Mouse (Mus musculus) myocyte (in vitro differentiated cells): ENCODE measurements around the gene Mettl22.

ENCODE experiments used
- MAX ChIP-seq: IDR thresholded peaks from one replicate; pipeline ENCODE4 v1.6.1; 2011; ENCODE audit warnings: low read depth, mild to moderate bottlenecking, control low read depth
- POLR2A ChIP-seq: IDR thresholded peaks from one replicate; pipeline ENCODE4 v1.6.1; 2011; ENCODE audit warnings: low read depth, mild to moderate bottlenecking, control low read depth, moderate library complexity; ENCODE audit not compliant: insufficient read length
- REST ChIP-seq: IDR thresholded peaks from one replicate; pipeline ENCODE4 v1.6.1; 2011; ENCODE audit warnings: mild to moderate bottlenecking, control low read depth, moderate library complexity; ENCODE audit not compliant: insufficient read depth, insufficient read length
- SRF ChIP-seq: IDR thresholded peaks from one replicate; pipeline ENCODE4 v1.6.1; 2011; ENCODE audit warnings: low read depth; ENCODE audit not compliant: control insufficient read depth, insufficient read length
- TCF12 ChIP-seq: IDR thresholded peaks from one replicate; pipeline ENCODE4 v1.6.1; 2011; ENCODE audit warnings: mild to moderate bottlenecking, control low read depth; ENCODE audit not compliant: poor library complexity, insufficient read depth, severe bottlenecking
- USF1 ChIP-seq: IDR thresholded peaks from one replicate; pipeline ENCODE4 v1.6.1; 2011; ENCODE audit warnings: low read depth, mild to moderate bottlenecking, control low read depth, moderate library complexity

- no peak for TF ChIP-seq POLR2A
- TF ChIP-seq USF1, result no peak
- no peak for TF ChIP-seq REST
- TF ChIP-seq TCF12, result no peak
- no peak for TF ChIP-seq MAX
- TF ChIP-seq SRF, result no peak
Measured at GRCm38 (mm10) chr16:8513236-8513906, 42.8 kb downstream of the Mettl22 start, which contains the start of gene Abat.
